Mouse (Mus musculus) heart, embryonic 14.5 days (tissue): Measurements from ENCODE around the gene Ripor3. TPM values are rescaled to one million over a fixed set of nuclear protein-coding genes. Genes with fewer than 3 reads are reported as not detected.

Experiments
- ATAC-seq: fragments of 200-750 bp; cut with Nextera tagmentation; 2 replicates; pipeline ENCODE4 v1.8.0; 2017; ENCODE audit warnings: low read depth, moderate TSS enrichment; ENCODE audit not compliant: insufficient number of reproducible peaks, insufficient read depth, low FRiP score
- H3K27ac ChIP-seq, 2 experiments: fragments of 200-500 bp in 1 of 2; fragments of 300-500 bp in 1 of 2; sonication (generic) in 1 of 2; replicated peaks in 1 of 2; 2 replicates each; pipeline ENCODE4 v1.5.1; 2012 to 2014; ENCODE audit warnings: low read depth in 2 of 2, low read length in 2 of 2, control low read depth in 1 of 2, mild to moderate bottlenecking in 1 of 2, mixed read lengths in 1 of 2; ENCODE audit not compliant: control insufficient read depth in 1 of 2, insufficient read depth in 1 of 2
- H3K27me3 ChIP-seq: fragments of 300-500 bp; sonication (generic); 2 replicates; pipeline ENCODE4 v1.6.1; 2014; ENCODE audit warnings: mild to moderate bottlenecking, low read length, control low read depth; ENCODE audit not compliant: control insufficient read depth, insufficient read depth
- H3K36me3 ChIP-seq: fragments of 300-500 bp; sonication (generic); 2 replicates; pipeline ENCODE4 v1.6.1; 2014; ENCODE audit warnings: mild to moderate bottlenecking, control low read depth, low read length, mixed read lengths; ENCODE audit not compliant: control insufficient read depth, insufficient read depth
- H3K4me1 ChIP-seq, 2 experiments: fragments of 200-500 bp in 1 of 2; fragments of 300-500 bp in 1 of 2; sonication (generic) in 1 of 2; 2 replicates each; pipeline ENCODE4 v1.6.1; 2012 to 2014; ENCODE audit warnings: low read length in 2 of 2, control low read depth in 1 of 2, mixed read lengths in 1 of 2; ENCODE audit not compliant: control insufficient read depth in 2 of 2, insufficient read depth in 2 of 2
- H3K4me2 ChIP-seq: fragments of 300-500 bp; sonication (generic); 2 replicates; pipeline ENCODE4 v1.6.1; 2014; ENCODE audit warnings: mild to moderate bottlenecking, low read length
- H3K4me3 ChIP-seq, 2 experiments: fragments of 200-500 bp in 1 of 2; fragments of 300-500 bp in 1 of 2; sonication (generic) in 1 of 2; 2 replicates each; pipeline ENCODE4 v1.5.1; 2012 to 2014; ENCODE audit warnings: low read length in 2 of 2, mild to moderate bottlenecking in 2 of 2, control low read depth in 1 of 2, low read depth in 1 of 2, moderate library complexity in 1 of 2; ENCODE audit not compliant: control insufficient read depth in 1 of 2, insufficient read depth in 1 of 2
- H3K9ac ChIP-seq: fragments of 300-500 bp; sonication (generic); 2 replicates; pipeline ENCODE4 v1.6.1; 2014; ENCODE audit warnings: mild to moderate bottlenecking, low read length
- H3K9me3 ChIP-seq: fragments of 300-500 bp; sonication (generic); 2 replicates; pipeline ENCODE4 v1.6.1; 2016; ENCODE audit warnings: low read length, control low read depth; ENCODE audit not compliant: control insufficient read depth
- WGBS: fragments of 180-500 bp; shearing (Covaris S2); extraction: QIAGEN DNeasy Blood & Tissue Kit; methylation state at CpG from one replicate; pipeline ENCODE4 v1.1.7; 2014; 5-methylcytosine and 5-hydroxymethylcytosine counted together
- polyA plus RNA-seq: library from polyadenylated mRNA; unstranded; fragments of >200 nt; fragmentation: Nextera tagmentation; extraction: Ambion mirVana; gene quantifications from 2 replicates; pipeline ENCODE4 v1.2.1, GENCODE M21; 2014

The Ripor3 gene
- polyA plus RNA-seq, 1 experiment from 2014 or later, result 1.00 TPM

- Histone ChIP-seq H3K9ac (no peak overlapping the region; the same call in 1 of the 2 replicates), H3K9me3 (no peaks in the 10 kb centered on the region), H3K27ac (peak overlapping the region in 1 of 2 experiments; percentile 25; a peak in 1 of 4 replicates), H3K36me3 (peaks cover 38% of the 10 kb centered on the region), H3K4me2 (no peak overlapping the region), H3K27me3 (no peaks in the 10 kb centered on the region), H3K4me3 (no peak overlapping the region), H3K4me1 (peaks cover 43 to 64% of the 10 kb centered on the region in 2 experiments)
- ATAC-seq, result no peak
- 73% methylated on average over 6 of the region's 6 CpGs for WGBS
Observed at GRCm38 (mm10) chr2:167962347-167962746, 48.1 kb downstream of the Ripor3 start.

DNA sequence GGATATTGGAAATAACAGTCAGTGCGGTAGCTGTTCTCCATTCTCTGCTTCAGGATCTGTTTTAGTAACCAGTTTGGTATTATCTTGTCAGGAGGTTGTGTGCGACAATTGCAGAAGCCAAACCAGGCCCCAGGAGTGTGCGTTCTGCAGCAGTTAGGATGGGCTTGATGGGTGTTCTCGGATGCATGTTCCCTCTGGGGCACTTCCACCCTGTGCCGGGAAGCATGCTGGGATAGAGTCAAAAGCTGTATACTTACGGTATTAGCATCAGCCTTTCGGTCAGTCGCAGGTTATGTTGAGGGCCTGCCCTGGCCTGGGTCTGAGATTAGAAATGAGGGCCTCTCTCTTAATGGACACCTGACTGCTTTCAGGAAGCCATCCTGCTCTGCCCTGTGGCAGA, 49.8 kb downstream of the Ripor3 start:
- Histone ChIP-seq H3K9ac (no peak overlapping the region), H3K27ac (peak overlapping the region in 1 of 2 experiments; percentile 80; a peak in 1 of 4 replicates), H3K27me3 (no peaks in the 10 kb centered on the region)

DNA sequence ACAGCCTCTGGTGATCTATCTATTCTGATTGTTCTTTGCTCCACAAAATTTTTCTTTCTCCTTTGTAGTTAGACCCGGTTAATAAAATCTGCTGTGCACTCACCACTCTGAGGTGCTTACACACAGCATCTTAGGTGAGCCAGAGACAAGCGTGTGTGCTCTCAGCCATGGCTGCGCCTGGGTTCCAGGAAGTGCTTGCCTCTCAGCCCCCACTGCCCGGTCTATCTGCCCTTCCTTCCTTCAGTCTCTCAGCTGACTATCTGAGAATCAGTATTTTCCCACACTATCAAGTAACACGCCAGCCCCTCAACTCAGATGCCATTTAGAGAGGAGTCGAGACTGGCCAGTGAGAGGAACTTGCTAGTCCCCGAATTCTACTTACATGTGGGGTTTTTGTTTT, 50.4 kb downstream of the Ripor3 start:
- H3K27me3 ChIP-seq, result no peaks in the 10 kb centered on the region
- H3K9me3 ChIP-seq, result no peaks in the 10 kb centered on the region
- peaks cover 14% of the 10 kb centered on the region for H3K36me3 ChIP-seq
- peak overlapping the region in 1 of 2 experiments; percentile 80; a peak in 2 of 4 replicates for H3K27ac ChIP-seq
- ATAC-seq, result no peak
- H3K4me2 ChIP-seq, result no peak overlapping the region
- H3K4me3 ChIP-seq, result no peak overlapping the region
- peak overlapping the region; percentile 44; the same call in 1 of the 2 replicates for H3K9ac ChIP-seq
- peaks cover 43 to 74% of the 10 kb centered on the region in 2 experiments for H3K4me1 ChIP-seq
- WGBS, result 38% methylated on average over 7 of the region's 7 CpGs

More for the DNA sequence above, 49.8 kb downstream of the Ripor3 start:
- Histone ChIP-seq H3K4me2 (no peak overlapping the region), H3K4me3 (no peak overlapping the region), H3K9me3 (no peaks in the 10 kb centered on the region), H3K4me1 (peaks cover 43 to 73% of the 10 kb centered on the region in 2 experiments), H3K36me3 (peaks cover 20% of the 10 kb centered on the region)
- no peak for ATAC-seq
- 67% methylated on average over 8 of the region's 8 CpGs for WGBS

DNA sequence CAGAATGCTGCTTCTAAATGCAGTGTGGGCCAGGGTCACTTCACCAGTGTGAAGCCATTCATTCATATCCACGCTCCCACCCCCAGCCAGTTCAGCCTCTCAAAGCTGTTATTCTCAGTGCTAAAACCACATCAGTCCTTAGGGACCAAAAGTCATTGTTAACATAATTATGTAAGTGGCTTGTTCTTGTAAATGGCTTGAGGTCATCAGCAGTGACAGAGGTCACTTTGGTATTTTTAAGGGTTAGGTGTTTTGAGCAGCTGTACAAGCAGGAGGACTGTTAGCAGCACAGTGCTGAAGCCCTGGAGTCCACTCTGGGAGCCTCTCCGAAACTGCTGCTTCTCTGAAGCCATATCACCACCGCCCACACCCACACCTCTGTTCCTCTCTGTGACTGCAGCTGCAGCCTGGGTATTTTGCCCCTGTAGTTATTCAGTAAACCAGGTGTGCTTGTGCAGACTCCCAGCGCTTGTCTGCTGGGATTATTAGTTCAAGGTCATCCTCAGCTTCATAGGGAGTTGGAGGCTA, 51.0 kb downstream of the Ripor3 start:
- no peak for ATAC-seq
- Histone ChIP-seq H3K4me3 (no peak overlapping the region), H3K4me2 (peak overlapping the region; percentile 32), H3K9me3 (no peaks in the 10 kb centered on the region), H3K27me3 (no peaks in the 10 kb centered on the region), H3K27ac (peak overlapping the region; percentile 23 to 80), H3K4me1 (peaks cover 43 to 70% of the 10 kb centered on the region in 2 experiments), H3K36me3 (peaks cover 9% of the 10 kb centered on the region), H3K9ac (peak overlapping the region; percentile 44; the same call in 1 of the 2 replicates)
- WGBS, result 61% methylated on average over 4 of the region's 4 CpGs

GRCm38 (mm10) chr2:167958843-167959242, 51.6 kb downstream of the Ripor3 start:
- Histone ChIP-seq H3K4me2 (peak overlapping the region; percentile 32), H3K36me3 (peaks cover 4% of the 10 kb centered on the region), H3K9ac (peak overlapping the region; percentile 44; the same call in 1 of the 2 replicates), H3K9me3 (no peaks in the 10 kb centered on the region), H3K4me1 (peaks cover 38 to 64% of the 10 kb centered on the region in 2 experiments), H3K27ac (peak overlapping the region; percentile 58 to 80), H3K4me3 (no peak overlapping the region), H3K27me3 (no peaks in the 10 kb centered on the region)
- ATAC-seq, result 0 out of 2 replicates have a peak, but pooled peaks have one; percentile 5
- WGBS, result 22% methylated on average over 4 of the region's 4 CpGs

- 19% methylated on average over 5 of the region's 5 CpGs for WGBS
- no peak overlapping the region for H3K4me3 ChIP-seq
- ATAC-seq, result no peak
- no peaks in the 10 kb centered on the region for H3K27me3 ChIP-seq
- peak overlapping the region; percentile 58 to 80 for H3K27ac ChIP-seq
- H3K4me1 ChIP-seq, result peaks cover 34 to 59% of the 10 kb centered on the region in 2 experiments
- H3K9me3 ChIP-seq, result no peaks in the 10 kb centered on the region
- H3K4me2 ChIP-seq, result peak overlapping the region; percentile 32
- H3K36me3 ChIP-seq, result no peaks in the 10 kb centered on the region
- peak overlapping the region; percentile 44; the same call in 1 of the 2 replicates for H3K9ac ChIP-seq
Observed at GRCm38 (mm10) chr2:167958082-167958788, 52.2 kb downstream of the Ripor3 start.

GRCm38 (mm10) chr2:167957539-167957938, 52.9 kb downstream of the Ripor3 start:
- ATAC-seq, result no peak
- no peaks in the 10 kb centered on the region for H3K27me3 ChIP-seq
- no peak overlapping the region for H3K4me2 ChIP-seq
- peak overlapping the region in 1 of 2 experiments; percentile 80; a peak in 2 of 4 replicates for H3K27ac ChIP-seq
- H3K9me3 ChIP-seq, result no peaks in the 10 kb centered on the region
- H3K36me3 ChIP-seq, result no peaks in the 10 kb centered on the region
- peaks cover 29 to 52% of the 10 kb centered on the region in 2 experiments for H3K4me1 ChIP-seq
- no peak overlapping the region for H3K9ac ChIP-seq
- H3K4me3 ChIP-seq, result no peak overlapping the region
- WGBS, result 88% methylated on average over 1 of the region's 1 CpGs
